Mouse (Mus musculus) right cerebral cortex, adult 2 months (tissue): ENCODE measurements around the gene Wrap53.
"Not testable (repeated sequence)": the region's sequence is repeated elsewhere in the genome, so short reads cannot be mapped to it uniquely, and the experiment has no call there.

Source experiments
- DNase-seq, 2 experiments: peaks; one replicate each; pipeline ENCODE4 v3.0.0; 2021 to 2022; ENCODE audit warnings: low spot score in 2 of 2

Gene Wrap53

GRCm38 (mm10) chr11:69532480-69533150, 47.4 kb downstream of the Wrap53 start:
- DNase-seq = no peak

DNA sequence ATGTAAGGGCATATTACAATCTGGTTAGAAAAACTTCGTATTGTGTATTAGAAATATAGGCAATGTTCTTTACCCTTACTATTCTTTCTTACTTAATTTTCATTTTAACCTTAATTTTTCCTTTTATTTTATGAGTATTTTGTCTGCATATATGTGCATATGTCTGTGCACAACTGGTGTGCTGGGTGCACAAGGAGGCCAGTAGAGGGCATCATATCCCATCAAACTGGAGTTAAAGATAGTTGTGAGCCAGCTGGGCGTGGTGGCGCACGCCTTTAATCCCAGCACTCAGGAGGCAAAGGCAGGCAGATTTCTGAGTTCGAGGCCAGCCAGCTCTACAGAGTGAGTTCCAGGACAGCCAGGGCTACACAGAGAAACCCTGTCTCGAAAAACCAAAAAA, 49.3 kb downstream of the Wrap53 start:
- not testable (repeated sequence) for DNase-seq

GRCm38 (mm10) chr11:69530281-69530680, 49.8 kb downstream of the Wrap53 start:
- not testable (repeated sequence) for DNase-seq

DNA sequence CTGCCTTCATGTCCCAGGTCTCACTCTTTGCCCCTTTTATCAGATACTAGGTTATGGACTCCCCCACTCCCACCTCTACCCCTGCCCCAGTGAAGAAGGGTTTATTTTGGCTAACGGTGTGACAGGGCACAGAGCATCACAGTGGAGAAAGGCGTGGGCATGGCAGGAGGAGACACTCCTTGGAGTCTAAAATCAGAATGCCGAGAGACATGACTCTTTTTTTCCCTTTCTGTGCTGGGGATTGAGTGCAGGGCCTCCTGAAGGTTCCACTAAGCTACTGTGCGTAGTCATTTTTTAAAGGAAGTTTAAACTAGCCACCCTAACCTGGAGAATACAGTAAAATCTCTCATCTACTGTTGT, 52.0 kb downstream of the Wrap53 start:
- DNase-seq = no peak

DNA sequence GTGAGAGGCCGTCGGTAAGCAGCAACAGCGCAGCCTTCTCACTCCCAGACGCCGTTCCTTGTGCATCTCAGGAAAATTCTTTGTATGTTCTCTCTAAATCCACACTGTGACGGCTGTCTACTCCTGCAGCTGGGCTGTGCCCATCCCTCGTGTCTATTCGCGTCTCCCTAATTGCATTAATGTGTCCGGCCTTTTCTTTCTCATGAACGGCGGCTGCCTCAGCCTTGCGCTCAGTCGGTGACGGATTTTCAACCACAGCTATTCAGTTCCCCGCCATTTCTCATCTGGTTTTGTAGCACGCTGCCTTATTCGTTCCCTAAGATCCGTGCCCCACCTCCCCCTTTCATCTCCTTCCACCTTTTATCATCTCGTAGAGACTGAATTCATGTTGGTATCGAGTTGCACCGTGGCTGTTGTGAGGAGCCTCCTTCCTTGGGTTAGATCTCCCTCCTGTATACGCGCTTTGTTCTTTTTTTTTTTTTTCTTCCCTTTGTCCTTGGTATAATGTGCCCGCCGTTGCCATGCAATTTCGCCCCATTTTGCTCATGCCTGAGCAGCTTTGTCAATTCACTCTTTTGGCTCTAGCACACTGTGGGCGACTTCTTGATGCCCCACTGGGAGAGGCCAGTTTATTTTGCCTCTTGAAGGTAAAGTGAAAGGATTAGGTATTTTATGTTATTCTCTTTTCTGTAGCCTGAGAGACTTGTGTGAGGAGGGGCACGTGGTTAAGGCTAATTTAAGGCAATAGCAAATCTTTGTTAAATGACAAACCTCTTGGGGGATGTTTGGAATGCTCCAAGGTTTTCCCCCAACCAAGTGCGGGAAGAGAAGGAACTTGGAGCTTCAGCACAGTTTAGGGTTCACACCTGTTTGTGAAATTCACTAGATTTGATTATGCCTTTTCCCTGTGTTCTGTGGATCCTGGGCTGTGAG, 52.7 kb downstream of the Wrap53 start:
- DNase-seq = peak in 1 of 2 experiments; percentile 53

- no peak for DNase-seq
Observed at GRCm38 (mm10) chr11:69526631-69527030, 53.4 kb downstream of the Wrap53 start.

DNA sequence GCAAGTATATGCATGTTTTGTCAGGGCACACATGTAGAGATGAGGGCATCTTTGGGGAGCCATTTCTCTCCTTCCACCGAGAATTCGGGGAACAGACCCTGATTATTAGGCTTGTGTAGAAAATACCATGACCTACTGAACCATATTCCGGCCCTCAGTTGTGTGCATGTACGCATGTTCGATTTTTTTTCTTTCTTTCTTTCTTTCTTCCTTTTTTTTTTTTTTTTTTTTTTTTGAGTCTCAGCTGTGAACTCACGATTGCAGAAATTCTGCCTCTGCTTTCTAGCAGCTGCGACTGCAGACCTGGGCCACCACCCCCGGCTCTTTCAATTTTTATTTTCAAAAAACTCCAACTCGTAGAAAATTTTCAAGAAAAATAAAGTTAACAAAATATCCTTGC, 54.4 kb downstream of the Wrap53 start:
- no peak for DNase-seq

DNA sequence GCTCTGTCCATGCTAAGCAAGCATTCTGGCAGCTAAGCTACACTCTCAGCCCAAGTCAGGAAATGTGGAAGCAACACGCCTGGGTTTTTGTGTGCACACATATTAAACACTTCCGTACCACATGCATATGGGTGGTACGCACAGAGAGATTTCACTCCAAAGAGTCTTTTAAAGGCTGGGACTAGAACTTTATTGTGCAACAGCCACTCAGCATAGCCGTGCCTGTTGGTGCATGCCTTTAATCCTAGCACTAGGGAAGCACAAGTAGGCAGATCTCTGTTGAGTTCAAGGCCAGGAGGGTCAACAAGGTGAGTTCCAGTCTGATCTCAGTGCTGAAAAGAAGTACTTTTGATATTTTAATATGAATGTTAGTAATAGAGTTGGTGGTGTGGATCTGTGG, 56.4 kb downstream of the Wrap53 start:
- DNase-seq = no peak

DNA sequence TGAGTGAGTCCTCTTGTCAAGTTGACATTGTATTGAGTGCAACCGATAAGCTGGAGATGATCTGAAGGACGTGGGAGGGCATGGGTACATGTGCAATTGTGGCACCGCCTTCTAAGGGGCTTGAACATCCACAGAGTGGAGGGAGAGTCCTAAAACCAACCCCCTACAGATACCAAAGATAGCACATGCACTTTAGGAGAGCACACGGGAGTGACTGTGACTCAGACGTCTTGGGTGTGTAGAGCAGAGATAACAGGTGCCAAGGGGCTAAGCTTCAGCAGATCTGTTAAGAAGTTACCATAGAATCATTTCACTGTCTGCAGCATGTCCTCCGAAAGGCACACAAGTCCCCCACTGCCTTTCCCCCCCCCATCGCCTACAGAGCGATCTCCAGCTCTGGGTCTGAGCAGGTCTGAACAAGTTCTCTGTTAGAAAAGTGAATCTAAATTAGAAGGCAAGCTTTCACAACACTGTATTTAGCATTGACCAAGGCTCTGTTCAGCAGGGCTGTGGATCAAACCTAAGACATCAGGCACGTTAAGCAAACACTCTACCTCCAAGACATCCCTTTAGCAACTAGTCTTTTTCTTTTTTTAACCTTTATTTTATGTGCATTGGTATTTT, 58.4 kb downstream of the Wrap53 start:
- DNase-seq = no peak

DNA sequence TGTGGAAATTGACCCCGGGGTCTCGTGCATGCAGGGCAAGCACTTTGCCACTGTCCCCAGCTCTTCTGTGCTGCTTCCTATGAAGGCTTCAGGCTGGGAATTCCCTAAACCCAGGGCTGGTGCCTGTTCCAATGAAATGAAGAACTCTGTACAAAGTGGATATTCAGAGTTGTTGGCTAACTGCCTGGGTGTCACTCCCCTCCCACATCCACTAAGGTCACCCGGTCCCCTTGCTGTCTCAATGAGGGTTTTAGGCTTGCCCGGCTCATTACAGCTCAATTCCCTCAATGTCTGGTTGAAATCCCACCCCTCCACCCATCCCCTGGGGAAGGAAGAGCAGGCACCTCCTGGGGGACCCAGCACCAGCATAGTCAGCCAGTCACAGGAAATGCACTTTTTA, 60.1 kb downstream of the Wrap53 start:
- no peak for DNase-seq

- DNase-seq = no peak
Observed at GRCm38 (mm10) chr11:69516661-69517060, 63.4 kb downstream of the Wrap53 start.

GRCm38 (mm10) chr11:69516151-69516640, 63.9 kb downstream of the Wrap53 start:
- DNase-seq = no peak

DNA sequence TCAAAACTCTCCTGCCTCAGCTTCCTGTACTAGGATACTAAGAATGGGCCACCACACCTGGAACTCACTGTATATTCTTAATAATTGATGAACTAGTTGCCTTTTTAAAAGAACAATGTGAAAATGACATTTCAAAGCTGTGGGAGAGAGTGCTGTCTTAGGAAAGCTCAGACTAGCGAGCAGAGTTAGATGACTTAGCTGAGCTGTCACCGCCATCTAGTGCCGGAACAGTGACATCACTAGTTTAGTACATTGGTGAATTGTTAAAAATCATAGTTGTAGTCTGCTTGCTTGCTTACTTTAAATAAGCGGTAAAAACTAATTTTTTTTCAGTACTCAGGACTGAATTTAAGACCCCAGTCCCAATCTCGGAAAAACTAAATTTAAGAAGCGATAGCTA, 66.2 kb downstream of the Wrap53 start:
- DNase-seq = peak; percentile 55 to 80
